Mouse (Mus musculus) spleen, adult 2 months (tissue): ENCODE measurements around the gene Rundc3b.

Experiments used
- CTCF ChIP-seq: fragments of 200-500 bp; IDR thresholded peaks from 2 replicates; pipeline ENCODE4 v1.5.1; 2011; ENCODE audit warnings: mild to moderate bottlenecking, inconsistent platforms; ENCODE audit not compliant: insufficient read depth, insufficient read length, insufficient replicate concordance; ENCODE audit errors: extremely low read depth
- POLR2A ChIP-seq: fragments of 200-500 bp; IDR thresholded peaks from 2 replicates; pipeline ENCODE4 v1.6.1; 2011; ENCODE audit warnings: low read depth, low read length, inconsistent platforms

GRCm38 (mm10) chr5:8487989-8488700 lies 134.6 kb downstream of the Rundc3b start:
- no peak for TF ChIP-seq POLR2A
- no peak for TF ChIP-seq CTCF
